ENCODE assay signal across 7 mouse cellular contexts in the genomic region with DNA sequence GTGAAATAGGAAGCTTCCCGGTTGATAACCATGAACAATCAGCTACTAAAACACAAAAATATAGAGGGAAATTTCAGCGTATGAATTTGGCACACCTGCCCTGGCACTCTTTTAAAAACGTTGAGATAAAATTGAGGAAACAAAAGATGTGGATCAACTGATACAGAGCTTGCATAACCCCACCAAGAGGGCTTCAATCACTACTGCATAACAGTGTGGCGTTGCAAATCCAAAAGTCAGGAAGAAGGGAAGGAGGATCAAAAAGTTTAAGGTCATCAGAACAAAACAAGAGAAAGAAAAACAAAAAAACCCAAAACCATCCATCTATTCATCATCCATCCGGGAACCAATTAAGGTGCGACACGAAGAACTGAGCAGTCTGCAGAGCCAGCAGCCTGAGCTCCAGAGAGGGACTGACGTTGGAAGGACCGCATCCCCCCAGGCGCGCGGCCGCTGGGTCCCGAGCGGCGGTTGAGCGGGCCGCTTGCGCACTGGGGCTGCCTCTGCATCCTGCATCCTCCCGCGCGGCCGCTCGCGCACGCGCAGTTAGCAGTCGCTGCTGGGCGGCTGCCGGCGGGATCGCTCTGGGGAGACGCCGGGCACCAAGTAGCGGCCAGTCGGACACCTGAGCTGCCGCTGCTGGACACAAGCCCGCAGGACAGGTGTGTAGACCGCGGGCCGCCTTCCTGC. TPM values are rescaled to one million over a fixed set of nuclear protein-coding genes. Genes with fewer than 3 reads are reported as not detected.
A peak's percentile ranks its signal among the peaks of the same experiment; 100 is the strongest.
DNase-seq lines count a peak whose midpoint lies in the region; ATAC-seq and TF ChIP-seq lines count a peak whose summit lies in the region.

TSS of gene Clgn (plus strand) at position 552 of the 690 bp plus-strand sequence.

- H3K27me3 ChIP-seq in forebrain, embryonic 14.5 days (replicated peaks; ENCODE audit: control insufficient read depth, insufficient read depth, low read length) = 0 out of 2 replicates have a peak, but pooled peaks cover 4% of the 10 kb centered on the region
- H3K27me3 ChIP-seq in hindbrain, postnatal 0 days (ENCODE audit: insufficient read depth, low read length) = no peaks in the 10 kb centered on the region; the same call in 1 of the 2 replicates

- H3K9ac ChIP-seq in forebrain, embryonic 14.5 days (ENCODE audit: low read length) = peak within 1 kb of the TSS; percentile 81
- H3K9ac ChIP-seq in hindbrain, postnatal 0 days (replicated peaks; ENCODE audit: low read length) = peak within 1 kb of the TSS; percentile 74

- no peaks in the 10 kb centered on the region for H3K36me3 ChIP-seq in forebrain, embryonic 14.5 days (ENCODE audit: control insufficient read depth, insufficient read depth, low read length)
- no peaks in the 10 kb centered on the region for H3K36me3 ChIP-seq in hindbrain, postnatal 0 days (ENCODE audit: insufficient read depth, low read length)

- H3K4me1 ChIP-seq in forebrain, embryonic 14.5 days (ENCODE audit: control insufficient read depth, insufficient read depth, low read length) = no peaks in the 10 kb centered on the region
- 0 out of 2 replicates have a peak, but pooled peaks cover 4% of the 10 kb centered on the region for H3K4me1 ChIP-seq in hindbrain, postnatal 0 days (ENCODE audit: insufficient read depth, low read length)

- peak; percentile 99 for ATAC-seq in forebrain, embryonic 14.5 days
- peak; percentile 89 for ATAC-seq in hindbrain, postnatal 0 days
- peak; percentile 79 for ATAC-seq in megakaryocyte progenitor cell, adult 5-6 weeks (replicated peaks; ENCODE audit: poor library complexity)

- no peak within 1 kb of the TSS for H3K27ac ChIP-seq in forebrain, embryonic 14.5 days (ENCODE audit: low read depth, low read length)
- H3K27ac ChIP-seq in hindbrain, postnatal 0 days = no peak within 1 kb of the TSS; the same call in 1 of the 2 replicates

- 4% methylated on average over 41 of the region's 41 CpGs for WGBS in forebrain, embryonic 14.5 days
- 4% methylated on average over 40 of the region's 41 CpGs for WGBS in hindbrain, postnatal 0 days

- peak; percentile 35 to 54 for DNase-seq in adrenal gland, adult (ENCODE audit: inconsistent age in 2 of 2, low spot score in 1 of 2)
- DNase-seq in cerebellum, adult 11-12 months = peak; percentile 87
- peak; percentile 89 for DNase-seq in forebrain, embryonic 14.5 days (ENCODE audit: low spot score)
- DNase-seq in hindbrain, postnatal 0 days (ENCODE audit: low spot score) = peak; percentile 85
- DNase-seq in left cerebral cortex, adult 8-10 months (ENCODE audit: low spot score in 2 of 2) = peak; percentile 59 to 63
- DNase-seq in right cerebral cortex, postnatal 36 days (ENCODE audit: low spot score in 2 of 2) = peak; percentile 61 to 64

- TF ChIP-seq CTCF in hindbrain, postnatal 0 days (IDR thresholded peaks at IDR 0.05; ENCODE audit: low read depth) = no peak

- peak within 1 kb of the TSS; percentile 65 for H3K4me3 ChIP-seq in forebrain, embryonic 14.5 days (ENCODE audit: low read depth, low read length)
- H3K4me3 ChIP-seq in hindbrain, postnatal 0 days (ENCODE audit: low read length) = peak within 1 kb of the TSS; percentile 77

- H3K9me3 ChIP-seq in forebrain, embryonic 14.5 days (replicated peaks; ENCODE audit: control insufficient read depth, low read length) = no peaks in the 10 kb centered on the region
- H3K9me3 ChIP-seq in hindbrain, postnatal 0 days (ENCODE audit: low read length) = no peaks in the 10 kb centered on the region

- peak within 1 kb of the TSS; percentile 83 for H3K4me2 ChIP-seq in forebrain, embryonic 14.5 days (ENCODE audit: low read length)
- peak within 1 kb of the TSS; percentile 82 for H3K4me2 ChIP-seq in hindbrain, postnatal 0 days (ENCODE audit: low read depth, low read length)

RNA-seq across cellular contexts. Expression of gene Clgn, which starts in this region (rescaled TPM):
- polyA plus RNA-seq in forebrain, embryonic 14.5 days (2014; fragmentation: Nextera tagmentation; extraction: Ambion mirVana) = 5.0 and 5.1 TPM in 2 replicates
- 5.4 and 5.5 TPM in 2 replicates for total RNA-seq in hindbrain, postnatal 0 days (2014; rRNA removed)
- 13.1 and 13.3 TPM in 2 replicates for polyA plus RNA-seq in hindbrain, postnatal 0 days (2015; fragmentation: Nextera tagmentation; extraction: Ambion mirVana)
- total RNA-seq in left cerebral cortex, adult 8-10 months (2022) = 1 to 10 TPM; 8.6 to 9.6 (median 9.2) TPM
- 0.05 TPM in 1 of 2 replicates, not detected in the other for total RNA-seq in megakaryocyte progenitor cell, adult 5-6 weeks (2015)
- not detected in 2 replicates for total RNA-seq in megakaryocyte progenitor cell, adult 5-6 weeks (2017)

Comparison
In these comparisons a context has a peak if more than half of its experiments do, and no peak if none do; other contexts are left out.
1. Peak in ATAC-seq in megakaryocyte progenitor cell, adult 5-6 weeks; RNA of the gene not detected or under 1 TPM.